Mouse (Mus musculus) spleen, adult 2 months (tissue): ENCODE measurements around the gene Nek11.

ENCODE experiments used
- CTCF ChIP-seq: fragments of 200-500 bp; IDR thresholded peaks from 2 replicates; pipeline ENCODE4 v1.5.1; 2011; ENCODE audit warnings: mild to moderate bottlenecking, inconsistent platforms; ENCODE audit not compliant: insufficient read depth, insufficient read length, insufficient replicate concordance; ENCODE audit errors: extremely low read depth
- POLR2A ChIP-seq: fragments of 200-500 bp; IDR thresholded peaks from 2 replicates; pipeline ENCODE4 v1.6.1; 2011; ENCODE audit warnings: low read depth, low read length, inconsistent platforms

DNA sequence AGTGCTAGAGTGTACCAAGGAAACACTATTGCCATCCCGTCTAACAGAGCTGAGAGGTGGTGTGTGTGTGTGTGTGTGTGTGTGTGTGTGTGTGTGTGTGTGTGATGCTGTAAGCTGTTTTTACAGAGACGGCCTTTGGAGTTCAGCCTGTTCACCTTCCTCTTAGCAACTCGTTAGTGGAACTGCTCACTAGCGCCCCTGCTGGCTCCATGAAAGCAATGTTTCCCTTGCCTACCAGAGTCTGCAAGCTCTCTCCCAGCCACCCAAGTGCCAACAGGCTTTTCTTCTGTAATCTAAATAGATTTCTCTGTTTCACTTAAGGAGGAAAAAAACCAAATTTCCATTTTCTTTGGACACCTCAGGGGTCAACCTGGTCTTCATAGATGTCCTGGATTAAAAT, 112.6 kb downstream of the Nek11 start:
- peak; percentile 7; the same call in 1 of the 2 replicates for TF ChIP-seq CTCF
- no peak for TF ChIP-seq POLR2A
